Mouse (Mus musculus): ENCODE data around the gene Pnpla3. TPM values are rescaled to one million over a fixed set of nuclear protein-coding genes. Genes with fewer than 3 reads are reported as not detected.

Pnpla3 gene
- polyA plus RNA-seq, 1 experiment from 2014 or later: 1.9 TPM

- H3K36me3 ChIP-seq (replicated peaks; ENCODE audit: insufficient read depth, low read length): peaks cover 4% of the 10 kb centered on the region
- H3K9me3 ChIP-seq (ENCODE audit: low read length): no peaks in the 10 kb centered on the region
- peaks cover 10% of the 10 kb centered on the region for H3K4me1 ChIP-seq (ENCODE audit: insufficient read depth)
- ATAC-seq (no peak), DNase-seq (no peak)
- no peak overlapping the region for H3K4me3 ChIP-seq (ENCODE audit: low read depth, low read length)
- 51% methylated on average over 4 of the region's 4 CpGs for WGBS (ENCODE audit: insufficient replicate concordance)
- no peak overlapping the region for H3K27ac ChIP-seq (ENCODE audit: low read depth)
- TF ChIP-seq EP300 (IDR thresholded peaks at IDR 0.05; ENCODE audit: low read depth) (no peak), CTCF (IDR thresholded peaks at IDR 0.05; ENCODE audit: low read depth) (no peak)
- H3K27me3 ChIP-seq (ENCODE audit: insufficient read depth, low read length): no peaks in the 10 kb centered on the region
- no peak overlapping the region for H3K4me2 ChIP-seq (ENCODE audit: low read depth, low read length)
- H3K9ac ChIP-seq (replicated peaks): no peak overlapping the region
Measured at GRCm38 (mm10) chr15:84186196-84186595, 18.6 kb downstream of the Pnpla3 start.

- Histone ChIP-seq H3K9ac (replicated peaks) (no peak overlapping the region), H3K4me2 (ENCODE audit: low read depth, low read length) (no peak overlapping the region), H3K4me1 (ENCODE audit: insufficient read depth) (peaks cover 20% of the 10 kb centered on the region), H3K36me3 (replicated peaks; ENCODE audit: insufficient read depth, low read length) (peaks cover 4% of the 10 kb centered on the region), H3K9me3 (ENCODE audit: low read length) (no peaks in the 10 kb centered on the region), H3K27me3 (ENCODE audit: insufficient read depth, low read length) (no peaks in the 10 kb centered on the region), H3K27ac (ENCODE audit: low read depth) (no peak overlapping the region), H3K4me3 (ENCODE audit: low read depth, low read length) (no peak overlapping the region)
- no peak for TF ChIP-seq EP300 (IDR thresholded peaks at IDR 0.05; ENCODE audit: low read depth)
- TF ChIP-seq CTCF (IDR thresholded peaks at IDR 0.05; ENCODE audit: low read depth): no peak
- 78% methylated on average over 2 of the region's 2 CpGs for WGBS (ENCODE audit: insufficient replicate concordance)
- DNase-seq: no peak
- ATAC-seq: no peak
Measured at GRCm38 (mm10) chr15:84188887-84189530, 21.4 kb downstream of the Pnpla3 start.

GRCm38 (mm10) chr15:84189881-84190280 is 22.2 kb downstream of the Pnpla3 start:
- Histone ChIP-seq H3K27me3 (ENCODE audit: insufficient read depth, low read length) (no peaks in the 10 kb centered on the region), H3K9ac (replicated peaks) (no peak overlapping the region), H3K4me3 (ENCODE audit: low read depth, low read length) (no peak overlapping the region), H3K4me1 (ENCODE audit: insufficient read depth) (peaks cover 17% of the 10 kb centered on the region), H3K9me3 (ENCODE audit: low read length) (no peaks in the 10 kb centered on the region), H3K4me2 (ENCODE audit: low read depth, low read length) (no peak overlapping the region), H3K27ac (ENCODE audit: low read depth) (no peak overlapping the region), H3K36me3 (replicated peaks; ENCODE audit: insufficient read depth, low read length) (peaks cover 2% of the 10 kb centered on the region)
- 0 out of 2 replicates have a peak, but pooled peaks have one; percentile 5 for ATAC-seq
- 38% methylated on average over 3 of the region's 3 CpGs for WGBS (ENCODE audit: insufficient replicate concordance)
- TF ChIP-seq CTCF (IDR thresholded peaks at IDR 0.05; ENCODE audit: low read depth): no peak
- no peak for TF ChIP-seq EP300 (IDR thresholded peaks at IDR 0.05; ENCODE audit: low read depth)
- DNase-seq: no peak

GRCm38 (mm10) chr15:84191724-84192057 is 24.1 kb downstream of the Pnpla3 start:
- TF ChIP-seq EP300 (IDR thresholded peaks at IDR 0.05; ENCODE audit: low read depth): no peak
- no peak for TF ChIP-seq CTCF (IDR thresholded peaks at IDR 0.05; ENCODE audit: low read depth)
- DNase-seq (no peak), ATAC-seq (no peak)
- H3K9me3 ChIP-seq (ENCODE audit: low read length): no peaks in the 10 kb centered on the region
- peaks cover 17% of the 10 kb centered on the region for H3K4me1 ChIP-seq (ENCODE audit: insufficient read depth)
- peak overlapping the region; percentile 82 for H3K4me2 ChIP-seq (ENCODE audit: low read depth, low read length)
- H3K27me3 ChIP-seq (ENCODE audit: insufficient read depth, low read length): no peaks in the 10 kb centered on the region
- H3K36me3 ChIP-seq (replicated peaks; ENCODE audit: insufficient read depth, low read length): 0 out of 2 replicates have a peak, but pooled peaks cover 6% of the 10 kb centered on the region
- H3K4me3 ChIP-seq (ENCODE audit: low read depth, low read length): peak overlapping the region; percentile 87
- peak overlapping the region; percentile 78 for H3K9ac ChIP-seq (replicated peaks)
- H3K27ac ChIP-seq (ENCODE audit: low read depth): peak overlapping the region; percentile 99
- WGBS (ENCODE audit: insufficient replicate concordance): 2% methylated on average over 9 of the region's 9 CpGs

GRCm38 (mm10) chr15:84192058-84192791 is 24.6 kb downstream of the Pnpla3 start, which contains the start of gene Samm50:
Gene Samm50, plus strand, starts transcription at chr15:84192241.
- peak within 1 kb of the TSS; percentile 78 for H3K9ac ChIP-seq (replicated peaks)
- DNase-seq (peak; percentile 92), ATAC-seq (peak; percentile 96)
- TF ChIP-seq CTCF (IDR thresholded peaks at IDR 0.05; ENCODE audit: low read depth) (peak; percentile 42), EP300 (IDR thresholded peaks at IDR 0.05; ENCODE audit: low read depth) (no peak)
- H3K4me1 ChIP-seq (ENCODE audit: insufficient read depth): peaks cover 17% of the 10 kb centered on the region
- H3K4me2 ChIP-seq (ENCODE audit: low read depth, low read length): peak within 1 kb of the TSS; percentile 82
- H3K27me3 ChIP-seq (ENCODE audit: insufficient read depth, low read length): no peaks in the 10 kb centered on the region
- peaks cover 11% of the 10 kb centered on the region for H3K36me3 ChIP-seq (replicated peaks; ENCODE audit: insufficient read depth, low read length)
- WGBS (ENCODE audit: insufficient replicate concordance): 5% methylated on average over 48 of the region's 48 CpGs
- peak within 1 kb of the TSS; percentile 87 for H3K4me3 ChIP-seq (ENCODE audit: low read depth, low read length)
- H3K9me3 ChIP-seq (ENCODE audit: low read length): no peaks in the 10 kb centered on the region
- peak within 1 kb of the TSS; percentile 99 for H3K27ac ChIP-seq (ENCODE audit: low read depth)

- peak; percentile 11; the same call in 1 of the 2 replicates for ATAC-seq
- Histone ChIP-seq H3K4me1 (ENCODE audit: insufficient read depth) (peaks cover 6% of the 10 kb centered on the region; the same call in 1 of the 2 replicates), H3K27ac (ENCODE audit: low read depth) (peak overlapping the region; percentile 67), H3K4me3 (ENCODE audit: low read depth, low read length) (no peak overlapping the region), H3K36me3 (replicated peaks; ENCODE audit: insufficient read depth, low read length) (peaks cover 52% of the 10 kb centered on the region), H3K4me2 (ENCODE audit: low read depth, low read length) (no peak overlapping the region), H3K9me3 (ENCODE audit: low read length) (no peaks in the 10 kb centered on the region), H3K9ac (replicated peaks) (no peak overlapping the region), H3K27me3 (ENCODE audit: insufficient read depth, low read length) (no peaks in the 10 kb centered on the region)
- TF ChIP-seq EP300 (IDR thresholded peaks at IDR 0.05; ENCODE audit: low read depth) (no peak), CTCF (IDR thresholded peaks at IDR 0.05; ENCODE audit: low read depth) (no peak)
- WGBS (ENCODE audit: insufficient replicate concordance): 75% methylated on average over 8 of the region's 8 CpGs
- DNase-seq: peak; percentile 42
Measured at GRCm38 (mm10) chr15:84196486-84197165, 29.0 kb downstream of the Pnpla3 start.
